Mouse (Mus musculus) spleen, adult 2 months (tissue): ENCODE data around the gene Rps6ka1. TPM values are rescaled to one million over a fixed set of nuclear protein-coding genes. Genes with fewer than 3 reads are reported as not detected.

ENCODE experiments used
- DNase-seq, 2 experiments: peaks; one replicate each; pipeline versions ENCODE4 v3.0.0 to v3.0.0-alpha.2; 2012 to 2021; ENCODE audit warnings: low spot score in 2 of 2, low read depth in 1 of 2
- H3K27ac ChIP-seq: fragments of 200-500 bp; 2 replicates; pipeline ENCODE4 v1.5.1; 2012; ENCODE audit warnings: low read length, inconsistent platforms; ENCODE audit not compliant: insufficient read depth
- H3K27me3 ChIP-seq: fragments of 200-500 bp; 2 replicates; pipeline ENCODE4 v1.6.1; 2012; ENCODE audit warnings: mild to moderate bottlenecking, moderate library complexity, low read length, inconsistent platforms; ENCODE audit not compliant: control insufficient read depth, insufficient read depth
- H3K36me3 ChIP-seq: fragments of 200-500 bp; 2 replicates; pipeline ENCODE4 v1.6.1; 2012; ENCODE audit warnings: mild to moderate bottlenecking, low read length, inconsistent platforms; ENCODE audit not compliant: control insufficient read depth, insufficient read depth
- H3K4me1 ChIP-seq: fragments of 200-500 bp; 2 replicates; pipeline ENCODE4 v1.6.1; 2011; ENCODE audit warnings: inconsistent platforms; ENCODE audit not compliant: control insufficient read depth, insufficient read depth, insufficient read length
- H3K4me3 ChIP-seq: fragments of 200-500 bp; 2 replicates; pipeline ENCODE4 v1.5.1; 2011; ENCODE audit warnings: mild to moderate bottlenecking, inconsistent platforms; ENCODE audit not compliant: insufficient read depth, insufficient read length; ENCODE audit errors: extremely low read depth
- CTCF ChIP-seq: fragments of 200-500 bp; IDR thresholded peaks from 2 replicates; pipeline ENCODE4 v1.5.1; 2011; ENCODE audit warnings: mild to moderate bottlenecking, inconsistent platforms; ENCODE audit not compliant: insufficient read depth, insufficient read length, insufficient replicate concordance; ENCODE audit errors: extremely low read depth
- POLR2A ChIP-seq: fragments of 200-500 bp; IDR thresholded peaks from 2 replicates; pipeline ENCODE4 v1.6.1; 2011; ENCODE audit warnings: low read depth, low read length, inconsistent platforms
- WGBS: fragments of 180-500 bp; shearing (Covaris S2); methylation state at CpG from one replicate; pipeline ENCODE4 v1.1.7; 2018; 5-methylcytosine and 5-hydroxymethylcytosine counted together
- polyA plus RNA-seq: library from polyadenylated mRNA; depleted of rRNA; stranded (reverse); fragments of >200 nt; gene quantifications from 2 replicates; pipeline ENCODE4 v1.2.3, GENCODE M21; 2012

Rps6ka1 gene
- polyA plus RNA-seq, 1 experiment: 76.6 TPM

DNA sequence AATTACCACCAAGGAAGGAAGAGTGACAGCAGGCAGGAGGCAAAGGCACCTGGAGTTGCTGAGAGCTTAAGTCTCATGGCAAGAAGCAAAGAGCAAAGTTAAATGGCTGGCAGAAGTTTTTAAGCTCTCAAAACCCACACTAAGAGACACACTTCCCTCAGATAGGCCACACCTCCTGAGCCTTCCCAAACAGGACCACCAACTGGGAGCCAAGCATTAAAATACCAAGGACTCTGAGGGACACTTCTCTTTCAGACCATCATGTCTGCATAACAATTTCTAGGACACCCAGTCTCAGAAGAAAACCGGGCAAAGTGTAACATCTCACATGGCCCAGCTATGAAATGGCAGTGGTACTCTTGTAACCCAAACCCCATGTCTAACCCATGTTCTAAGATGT, 9.4 kb upstream of the Rps6ka1 start:
- no peak for DNase-seq
- no peak overlapping the region for H3K4me3 ChIP-seq
- H3K4me1 ChIP-seq: no peaks in the 10 kb centered on the region
- no peaks in the 10 kb centered on the region for H3K36me3 ChIP-seq
- no peak for TF ChIP-seq CTCF
- TF ChIP-seq POLR2A: no peak
- WGBS: 91% methylated on average over 1 of the region's 1 CpGs
- no peak overlapping the region for H3K27ac ChIP-seq
- no peaks in the 10 kb centered on the region for H3K27me3 ChIP-seq

DNA sequence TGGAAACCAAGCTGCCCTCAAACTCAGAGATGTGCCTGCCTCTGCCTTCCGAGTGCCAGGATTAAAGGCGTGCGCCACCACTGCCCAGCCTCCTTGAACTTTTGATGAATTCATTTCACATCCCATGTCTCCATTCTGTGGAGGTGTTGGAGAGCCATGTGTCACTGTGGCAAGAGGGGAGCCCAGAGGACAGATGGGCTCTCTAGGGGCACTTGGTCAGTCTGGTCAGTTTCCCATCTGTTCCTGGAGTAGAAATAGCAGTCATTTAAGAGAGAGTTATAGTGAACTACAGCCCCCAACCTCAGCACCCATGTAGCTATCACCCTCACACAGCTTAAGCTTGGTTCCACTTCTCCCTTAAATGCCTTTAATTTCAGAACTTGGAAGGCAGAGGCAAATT, 8.4 kb upstream of the Rps6ka1 start:
- Histone ChIP-seq H3K4me1 (no peaks in the 10 kb centered on the region), H3K27ac (no peak overlapping the region), H3K36me3 (no peaks in the 10 kb centered on the region), H3K4me3 (no peak overlapping the region), H3K27me3 (no peaks in the 10 kb centered on the region)
- 96% methylated on average over 3 of the region's 3 CpGs for WGBS
- TF ChIP-seq CTCF (no peak), POLR2A (no peak)
- DNase-seq: no peak

DNA sequence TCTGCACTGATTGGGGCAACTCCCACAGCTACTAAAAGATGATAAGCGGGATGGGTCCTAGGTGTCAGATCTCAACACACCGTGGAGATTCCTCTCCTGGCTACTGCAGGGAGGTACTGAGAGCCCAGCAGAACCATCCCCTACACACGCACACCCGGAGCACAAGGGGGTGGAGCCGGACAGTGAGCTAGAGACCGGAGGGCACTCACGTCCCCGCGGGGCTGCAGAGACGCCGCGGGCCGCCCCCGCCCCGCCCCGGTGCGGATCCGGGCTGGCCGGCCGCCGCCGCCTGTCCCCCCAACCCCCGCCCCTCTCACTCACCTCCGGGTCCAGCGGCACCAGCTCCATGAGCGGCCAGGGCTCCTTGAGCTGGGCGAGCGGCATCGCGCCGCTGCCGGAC, 348 bp downstream of the Rps6ka1 start:
- Histone ChIP-seq H3K4me1 (peaks cover 3% of the 10 kb centered on the region), H3K36me3 (no peaks in the 10 kb centered on the region), H3K27ac (no peak overlapping the region), H3K27me3 (no peaks in the 10 kb centered on the region), H3K4me3 (peak overlapping the region; percentile 93)
- TF ChIP-seq CTCF: no peak
- 1% methylated on average over 21 of the region's 32 CpGs for WGBS
- peak in 1 of 2 experiments; percentile 23 for DNase-seq

DNA sequence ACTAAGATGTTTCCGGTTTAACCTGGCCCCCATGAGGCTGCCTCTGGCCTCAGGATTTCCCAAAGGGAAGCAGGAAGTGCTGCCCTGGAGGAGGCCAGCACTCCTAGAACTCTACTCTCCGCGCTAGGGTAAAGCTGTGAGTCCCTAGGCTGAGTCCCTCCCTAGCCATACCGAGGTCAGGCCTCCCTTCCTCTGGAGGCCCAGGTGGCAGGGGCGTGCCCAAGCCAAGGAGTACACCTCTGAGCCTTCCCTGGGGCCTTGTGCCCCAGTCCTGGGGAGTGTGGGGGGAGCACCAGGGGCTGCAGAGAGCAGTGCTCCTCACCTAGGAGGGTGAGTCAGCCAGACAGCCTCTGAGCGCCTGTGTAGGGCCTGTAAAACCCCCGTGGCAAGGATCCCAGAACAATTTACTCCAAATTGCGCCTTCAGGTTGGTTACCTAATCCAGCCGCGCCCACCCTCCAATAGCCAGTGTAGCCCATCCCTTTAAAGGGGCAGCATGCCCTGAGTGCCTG, 1.6 kb downstream of the Rps6ka1 start:
- no peaks in the 10 kb centered on the region for H3K27me3 ChIP-seq
- H3K4me3 ChIP-seq: no peak overlapping the region
- H3K36me3 ChIP-seq: no peaks in the 10 kb centered on the region
- 62% methylated on average over 10 of the region's 10 CpGs for WGBS
- no peak overlapping the region for H3K27ac ChIP-seq
- TF ChIP-seq CTCF (no peak), POLR2A (no peak)
- no peak for DNase-seq
- peaks cover 3% of the 10 kb centered on the region for H3K4me1 ChIP-seq

GRCm38 (mm10) chr4:133885331-133885730, 2.3 kb downstream of the Rps6ka1 start:
- peaks cover 3% of the 10 kb centered on the region for H3K4me1 ChIP-seq
- DNase-seq: no peak
- H3K27ac ChIP-seq: no peak overlapping the region
- WGBS: 83% methylated on average over 4 of the region's 4 CpGs
- no peak overlapping the region for H3K4me3 ChIP-seq
- H3K27me3 ChIP-seq: no peaks in the 10 kb centered on the region
- TF ChIP-seq CTCF: no peak
- no peak for TF ChIP-seq POLR2A
- no peaks in the 10 kb centered on the region for H3K36me3 ChIP-seq

DNA sequence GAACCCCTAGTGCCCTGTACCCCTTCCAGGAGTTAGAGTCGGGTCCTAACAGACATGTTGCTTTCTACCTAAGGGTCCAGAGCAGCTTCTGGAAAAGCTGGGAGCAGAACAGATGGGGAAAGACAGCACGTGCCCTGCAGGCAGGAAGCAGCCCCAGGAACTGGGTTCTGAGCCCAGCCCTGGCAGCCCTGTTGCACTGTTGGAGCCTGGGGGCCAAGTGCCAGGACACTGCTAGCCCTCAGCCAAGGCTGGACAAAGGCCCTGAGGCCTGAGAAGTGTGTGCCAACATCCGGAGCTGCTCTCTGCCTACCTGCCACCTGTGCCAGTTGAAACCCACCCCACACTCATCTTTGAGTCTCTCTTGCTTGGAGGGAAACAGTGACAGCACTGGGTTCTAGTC, 2.7 kb downstream of the Rps6ka1 start:
- no peak for TF ChIP-seq POLR2A
- no peak for TF ChIP-seq CTCF
- Histone ChIP-seq H3K27me3 (no peaks in the 10 kb centered on the region), H3K27ac (no peak overlapping the region), H3K36me3 (no peaks in the 10 kb centered on the region), H3K4me1 (peaks cover 3% of the 10 kb centered on the region), H3K4me3 (no peak overlapping the region)
- no peak for DNase-seq
- WGBS: 71% methylated on average over 3 of the region's 3 CpGs

DNA sequence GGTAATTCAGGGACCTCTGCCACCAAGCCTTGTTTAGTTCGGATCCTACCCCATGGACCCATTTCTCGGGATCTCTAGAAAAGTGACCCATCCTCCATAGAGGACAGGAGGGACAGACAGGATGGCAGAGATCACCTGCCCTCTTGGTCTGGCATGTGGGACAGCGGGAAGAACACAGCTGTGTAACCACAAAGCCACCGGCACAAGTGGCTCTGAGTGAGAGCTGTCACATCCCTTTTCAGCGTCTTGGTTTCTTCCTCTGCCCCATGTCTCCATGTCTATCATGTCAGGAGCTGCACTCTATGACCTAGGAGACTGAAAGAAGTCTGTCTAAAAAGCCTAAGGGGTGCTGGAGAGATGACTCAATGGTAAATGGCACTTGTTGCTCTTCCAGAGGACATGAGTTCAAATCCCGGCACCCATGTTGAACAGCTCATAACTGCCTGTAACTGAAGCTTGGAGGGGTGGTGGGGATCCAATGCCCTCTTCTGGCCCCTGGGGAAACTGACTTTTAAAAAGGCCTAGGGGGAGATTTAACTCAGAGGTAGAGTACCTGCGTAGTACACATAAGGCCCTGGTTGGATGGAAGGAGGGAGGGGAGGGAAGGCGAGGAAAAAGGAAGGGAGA, 3.4 kb downstream of the Rps6ka1 start:
- TF ChIP-seq POLR2A: no peak
- no peak for TF ChIP-seq CTCF
- WGBS: 60% methylated on average over 8 of the region's 8 CpGs
- Histone ChIP-seq H3K27me3 (no peaks in the 10 kb centered on the region), H3K36me3 (no peaks in the 10 kb centered on the region), H3K4me1 (peaks cover 3% of the 10 kb centered on the region), H3K4me3 (no peak overlapping the region), H3K27ac (no peak overlapping the region)
- DNase-seq: no peak
